Mouse (Mus musculus) heart, adult 2 months (tissue): ENCODE measurements around the gene Msi2.

Experiments used
- CTCF ChIP-seq: fragments of 200-600 bp; IDR thresholded peaks from 2 replicates; pipeline ENCODE4 v1.8.1; 2022; ENCODE audit warnings: antibody characterized with exemption, mild to moderate bottlenecking, moderate library complexity
- POLR2A ChIP-seq: fragments of 200-500 bp; IDR thresholded peaks from 2 replicates; pipeline ENCODE4 v1.6.1; 2011; ENCODE audit warnings: mild to moderate bottlenecking, low read depth, low read length, control low read depth; ENCODE audit not compliant: insufficient read depth

GRCm38 (mm10) chr11:88669106-88669505 lies 49.2 kb downstream of the Msi2 start:
- TF ChIP-seq POLR2A: no peak
- no peak for TF ChIP-seq CTCF
